Mouse (Mus musculus) heart, adult 2 months (tissue): Measurements from ENCODE around the gene Abcc1.

Source experiments
- CTCF ChIP-seq: fragments of 200-600 bp; IDR thresholded peaks from 2 replicates; pipeline ENCODE4 v1.8.1; 2022; ENCODE audit warnings: antibody characterized with exemption, mild to moderate bottlenecking, moderate library complexity
- EP300 ChIP-seq: fragments of 200-500 bp; IDR thresholded peaks from 2 replicates; pipeline ENCODE4 v1.6.1; 2011; ENCODE audit warnings: low read depth, low read length, control low read depth; ENCODE audit not compliant: insufficient read depth
- POLR2A ChIP-seq: fragments of 200-500 bp; IDR thresholded peaks from 2 replicates; pipeline ENCODE4 v1.6.1; 2011; ENCODE audit warnings: mild to moderate bottlenecking, low read depth, low read length, control low read depth; ENCODE audit not compliant: insufficient read depth

DNA sequence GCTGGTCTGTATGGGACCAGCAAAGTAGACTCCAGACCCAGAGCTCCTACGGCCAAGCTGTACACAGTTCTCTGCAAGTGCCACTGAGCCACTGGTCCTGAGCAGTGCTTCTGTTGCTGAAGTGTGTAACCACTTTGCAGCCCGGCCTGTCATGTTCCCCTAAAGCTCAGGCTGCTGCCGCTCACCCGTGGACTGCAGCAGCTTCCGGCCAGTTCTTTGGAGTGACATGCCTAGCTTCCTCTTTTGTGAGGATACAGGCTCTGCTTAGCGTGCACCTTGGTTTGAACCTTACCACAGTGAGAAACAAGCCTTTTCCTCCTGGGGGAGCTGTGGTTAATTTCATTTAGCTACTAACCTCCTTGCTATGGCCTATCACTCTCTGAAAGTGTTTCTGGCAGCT, 77.7 kb downstream of the Abcc1 start:
- no peak for TF ChIP-seq POLR2A
- no peak for TF ChIP-seq CTCF
- TF ChIP-seq EP300: no peak
